Mouse (Mus musculus) kidney, embryonic 15.5 days (tissue): ENCODE results near the gene Arpc4. TPM values are rescaled to one million over a fixed set of nuclear protein-coding genes. Genes with fewer than 3 reads are reported as not detected.

ENCODE experiments used
- ATAC-seq: fragments of 200-750 bp; cut with Nextera tagmentation; replicated peaks from 2 replicates; pipeline ENCODE4 v1.8.0; 2017; ENCODE audit warnings: moderate TSS enrichment; ENCODE audit not compliant: low FRiP score
- H3K27ac ChIP-seq: fragments of 300-500 bp; sonication (generic); 2 replicates; pipeline ENCODE4 v1.5.1; 2015; ENCODE audit warnings: mild to moderate bottlenecking, inconsistent platforms
- H3K27me3 ChIP-seq: fragments of 300-500 bp; sonication (generic); 2 replicates; pipeline ENCODE4 v1.6.1; 2015; ENCODE audit warnings: inconsistent platforms
- H3K36me3 ChIP-seq: fragments of 300-500 bp; sonication (generic); 2 replicates; pipeline ENCODE4 v1.6.1; 2015; ENCODE audit warnings: inconsistent platforms
- H3K4me1 ChIP-seq: fragments of 300-500 bp; sonication (generic); 2 replicates; pipeline ENCODE4 v1.6.1; 2015; ENCODE audit warnings: inconsistent platforms
- H3K4me2 ChIP-seq: fragments of 300-500 bp; sonication (generic); 2 replicates; pipeline ENCODE4 v1.6.1; 2015; ENCODE audit warnings: moderate library complexity, mild to moderate bottlenecking, inconsistent platforms
- H3K4me3 ChIP-seq: fragments of 300-500 bp; sonication (generic); replicated peaks from 2 replicates; pipeline ENCODE4 v1.5.1; 2015; ENCODE audit warnings: mild to moderate bottlenecking, inconsistent platforms
- H3K9ac ChIP-seq: fragments of 300-500 bp; sonication (generic); 2 replicates; pipeline ENCODE4 v1.6.1; 2015; ENCODE audit warnings: mild to moderate bottlenecking, inconsistent platforms
- H3K9me3 ChIP-seq: fragments of 300-500 bp; sonication (generic); replicated peaks from 2 replicates; pipeline ENCODE4 v1.6.1; 2016; ENCODE audit warnings: inconsistent platforms
- WGBS: fragments of 180-500 bp; shearing (Covaris S2); methylation state at CpG from one replicate; pipeline ENCODE4 v1.1.7; 2015; ENCODE audit warnings: mixed read lengths; 5-methylcytosine and 5-hydroxymethylcytosine counted together
- polyA plus RNA-seq: library from polyadenylated mRNA; unstranded; fragments of >200 nt; fragmentation: Nextera tagmentation; extraction: Ambion mirVana; gene quantifications from 2 replicates; pipeline ENCODE4 v1.2.1, GENCODE M21; 2015

Arpc4 gene
- polyA plus RNA-seq, 1 experiment from 2014 or later = 403 TPM

DNA sequence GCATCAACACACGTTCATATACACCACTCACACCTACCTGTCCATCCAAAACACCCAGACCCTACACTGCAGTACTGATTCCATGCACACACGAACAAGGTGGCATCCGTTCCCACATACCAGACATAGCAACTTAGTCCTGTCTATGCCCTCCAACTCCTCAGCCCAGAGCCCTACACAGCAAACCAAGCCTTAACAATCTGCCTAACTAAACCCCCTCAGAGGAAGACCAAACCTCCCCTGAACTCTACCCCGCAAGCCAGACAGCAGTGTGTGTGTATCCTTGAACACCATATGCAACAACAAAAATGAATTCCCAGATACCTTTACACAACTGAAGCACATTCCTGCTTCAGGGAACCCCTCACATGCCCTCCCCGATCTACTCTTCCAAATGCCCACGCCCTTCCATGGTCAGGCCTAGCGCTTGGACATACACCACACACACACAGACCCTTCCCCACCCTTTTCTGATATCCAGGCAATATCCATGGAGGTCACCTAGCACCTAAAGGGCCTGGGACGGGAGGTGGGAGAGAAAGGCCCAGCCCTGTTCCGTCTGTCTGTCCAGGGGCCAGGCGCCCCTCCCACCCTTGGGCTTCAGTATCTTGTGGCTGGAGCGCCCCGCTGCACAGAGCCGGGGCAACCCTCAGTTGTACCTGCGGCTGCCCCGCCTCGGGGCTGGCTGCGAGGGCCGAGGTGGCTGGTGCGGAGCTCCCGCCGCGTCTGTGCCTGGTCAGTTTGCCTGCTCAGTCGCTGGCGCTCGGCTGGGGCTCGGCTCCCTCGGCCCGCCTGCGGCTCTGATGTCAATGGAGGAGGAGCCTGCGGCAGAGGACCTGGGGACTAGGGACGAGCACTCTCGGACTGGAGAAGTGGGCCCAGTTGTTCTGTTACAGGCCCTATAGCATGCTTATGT is 34.5 kb upstream of the Arpc4 start, which contains the start of gene Camk1:
TSS of gene Camk1 (minus strand) at position 808 of the 916 bp plus-strand sequence.
- Histone ChIP-seq H3K9me3 (no peaks in the 10 kb centered on the region), H3K4me2 (peak within 1 kb of the TSS; percentile 90), H3K27ac (peak within 1 kb of the TSS; percentile 80), H3K4me3 (peak within 1 kb of the TSS; percentile 77), H3K9ac (peak within 1 kb of the TSS; percentile 98), H3K4me1 (peaks cover 34% of the 10 kb centered on the region), H3K36me3 (peaks cover 29% of the 10 kb centered on the region), H3K27me3 (no peaks in the 10 kb centered on the region)
- 14% methylated on average over 32 of the region's 32 CpGs for WGBS
- ATAC-seq = peak; percentile 89

DNA sequence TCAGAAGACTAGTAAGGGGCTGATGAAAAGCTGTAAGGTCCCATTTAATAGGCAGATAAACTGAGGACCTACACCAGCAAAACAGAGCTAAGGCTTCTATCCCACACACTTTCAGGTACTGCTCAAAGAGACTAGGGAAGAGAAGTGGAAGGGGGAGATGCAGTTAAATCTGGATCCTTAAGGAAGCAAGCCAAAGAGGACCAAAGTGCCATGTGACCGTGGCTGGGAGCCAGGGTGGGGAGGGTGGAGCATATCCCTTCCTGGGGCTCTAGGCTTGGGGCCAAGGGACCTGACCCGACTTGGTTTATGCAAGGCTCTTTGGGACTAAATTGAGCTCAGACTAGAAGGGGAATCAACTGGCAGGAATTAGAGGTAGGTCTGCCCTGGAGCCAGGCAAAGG is 33.6 kb upstream of the Arpc4 start:
- no peak for ATAC-seq
- Histone ChIP-seq H3K4me3 (peak overlapping the region; percentile 77; the same call in 1 of the 2 replicates), H3K27me3 (no peaks in the 10 kb centered on the region), H3K27ac (peak overlapping the region; percentile 80), H3K9ac (peak overlapping the region; percentile 98; the same call in 1 of the 2 replicates), H3K4me2 (peak overlapping the region; percentile 90), H3K4me1 (peaks cover 34% of the 10 kb centered on the region), H3K9me3 (no peaks in the 10 kb centered on the region), H3K36me3 (peaks cover 20% of the 10 kb centered on the region)
- 36% methylated on average over 2 of the region's 2 CpGs for WGBS

DNA sequence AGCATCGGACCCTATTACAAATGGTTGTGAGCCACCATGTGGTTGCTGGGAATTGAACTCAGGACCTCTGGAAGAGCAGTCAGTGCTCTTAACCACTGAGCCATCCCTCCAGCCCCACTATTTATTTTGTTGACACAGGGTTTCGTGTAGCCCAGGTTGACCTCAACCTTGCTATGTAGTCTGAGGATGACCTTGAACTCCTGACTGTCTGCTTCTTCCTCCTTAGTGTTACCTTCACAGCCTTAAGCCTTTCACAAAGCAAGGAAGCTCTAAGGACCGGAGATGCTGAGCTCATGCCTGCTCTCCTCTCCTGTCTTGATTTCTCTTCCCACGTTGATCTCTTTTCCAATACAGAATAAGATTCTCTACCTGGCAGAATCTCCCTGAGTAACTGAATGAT is 31.0 kb upstream of the Arpc4 start:
- Histone ChIP-seq H3K4me1 (peaks cover 29% of the 10 kb centered on the region), H3K4me3 (no peak overlapping the region), H3K9me3 (no peaks in the 10 kb centered on the region), H3K36me3 (no peaks in the 10 kb centered on the region), H3K9ac (no peak overlapping the region), H3K27ac (no peak overlapping the region), H3K27me3 (no peaks in the 10 kb centered on the region), H3K4me2 (no peak overlapping the region)
- no peak for ATAC-seq
- 74% methylated on average over 4 of the region's 4 CpGs for WGBS

DNA sequence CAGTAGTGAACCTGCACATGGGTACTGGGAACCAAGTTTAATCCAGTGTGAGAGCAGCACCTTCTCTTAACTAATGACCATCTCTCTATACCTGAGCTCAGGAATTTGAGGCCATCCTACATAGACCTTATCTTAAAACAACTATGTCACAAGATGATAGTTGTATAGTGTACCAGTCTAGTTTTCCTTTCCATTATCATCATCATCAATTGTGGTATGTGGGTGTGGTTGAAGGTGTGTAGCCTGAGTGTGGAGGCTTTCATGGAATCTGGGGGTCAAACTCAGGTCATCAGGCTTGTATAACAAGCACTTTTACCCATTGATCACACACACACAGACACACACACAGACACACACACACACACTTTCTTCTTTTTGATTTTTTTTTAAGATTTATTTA is 27.4 kb upstream of the Arpc4 start:
- no peak for ATAC-seq
- Histone ChIP-seq H3K9ac (no peak overlapping the region), H3K4me2 (no peak overlapping the region), H3K4me1 (0 out of 2 replicates have a peak, but pooled peaks cover 2% of the 10 kb centered on the region), H3K9me3 (no peaks in the 10 kb centered on the region), H3K4me3 (no peak overlapping the region), H3K27me3 (no peaks in the 10 kb centered on the region), H3K27ac (no peak overlapping the region), H3K36me3 (no peaks in the 10 kb centered on the region)

DNA sequence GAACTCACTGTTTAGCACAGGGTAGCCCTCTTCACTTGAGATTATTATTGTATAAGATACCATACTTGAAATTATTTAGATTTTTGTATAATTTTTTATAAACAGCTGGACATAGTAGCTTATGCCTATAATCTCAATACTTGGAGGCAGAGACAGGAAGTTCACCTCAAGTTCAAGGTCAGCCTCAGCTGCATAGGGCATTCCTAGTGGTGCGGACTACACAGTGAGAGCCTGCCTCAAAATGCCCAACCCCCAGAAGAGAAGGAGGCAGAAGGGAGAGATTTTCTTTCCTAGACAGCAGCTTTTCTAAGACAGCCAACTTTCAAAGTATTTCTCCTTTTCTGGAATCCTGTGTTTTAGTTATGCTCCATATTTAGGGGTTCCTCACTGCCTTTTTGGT is 26.8 kb upstream of the Arpc4 start:
- Histone ChIP-seq H3K9me3 (no peaks in the 10 kb centered on the region), H3K36me3 (no peaks in the 10 kb centered on the region), H3K27ac (no peak overlapping the region), H3K4me3 (no peak overlapping the region), H3K9ac (no peak overlapping the region), H3K4me2 (no peak overlapping the region), H3K27me3 (no peaks in the 10 kb centered on the region), H3K4me1 (0 out of 2 replicates have a peak, but pooled peaks cover 2% of the 10 kb centered on the region)
- no peak for ATAC-seq
- WGBS = 81% methylated on average over 1 of the region's 1 CpGs

DNA sequence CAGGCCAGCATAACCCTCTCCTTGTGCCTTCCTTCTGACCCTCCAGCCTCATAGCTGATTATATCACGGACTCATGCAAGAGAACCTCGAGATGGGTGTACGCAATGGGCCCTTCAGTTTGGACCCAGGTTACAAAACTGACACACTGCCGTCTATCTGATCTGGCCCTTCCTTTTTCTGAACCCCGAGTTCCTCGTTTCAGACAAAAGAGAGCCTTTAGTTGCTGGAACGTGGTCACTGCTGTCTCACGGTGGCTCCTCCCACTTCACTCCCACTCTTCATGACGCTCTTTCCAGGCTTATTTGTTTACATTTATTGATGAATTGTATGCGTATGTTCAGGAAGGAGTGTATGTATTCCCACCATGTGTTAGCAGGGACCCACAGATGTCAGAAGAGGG is 26.3 kb upstream of the Arpc4 start:
- H3K4me1 ChIP-seq = 0 out of 2 replicates have a peak, but pooled peaks cover 2% of the 10 kb centered on the region
- WGBS = 62% methylated on average over 10 of the region's 10 CpGs
- no peak overlapping the region for H3K4me2 ChIP-seq
- no peak overlapping the region for H3K27ac ChIP-seq
- no peaks in the 10 kb centered on the region for H3K36me3 ChIP-seq
- H3K4me3 ChIP-seq = no peak overlapping the region
- no peaks in the 10 kb centered on the region for H3K9me3 ChIP-seq
- H3K9ac ChIP-seq = no peak overlapping the region
- no peak for ATAC-seq
- H3K27me3 ChIP-seq = no peaks in the 10 kb centered on the region

DNA sequence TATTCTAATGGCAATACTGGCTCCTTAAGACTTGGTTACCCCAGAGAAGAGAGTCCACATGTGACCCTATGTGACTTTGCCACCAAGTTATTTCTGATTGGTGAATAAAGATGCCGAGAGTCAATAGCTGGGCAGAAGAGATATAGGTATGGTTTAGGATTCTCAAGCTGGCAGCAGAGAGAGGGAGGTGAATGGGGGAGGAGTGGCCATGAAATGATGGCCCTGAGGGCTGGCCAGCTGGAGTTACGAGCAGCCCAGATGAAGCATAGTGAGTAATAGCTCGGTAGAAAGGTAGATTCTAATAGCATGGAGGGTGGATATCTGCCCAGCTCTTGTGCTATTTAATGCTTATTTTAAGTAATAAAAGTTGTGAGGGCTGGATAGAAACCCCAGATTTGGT is 25.1 kb upstream of the Arpc4 start:
- Histone ChIP-seq H3K4me1 (0 out of 2 replicates have a peak, but pooled peaks cover 2% of the 10 kb centered on the region), H3K4me2 (no peak overlapping the region), H3K36me3 (no peaks in the 10 kb centered on the region), H3K4me3 (no peak overlapping the region), H3K9ac (no peak overlapping the region), H3K27me3 (no peaks in the 10 kb centered on the region), H3K9me3 (no peaks in the 10 kb centered on the region), H3K27ac (no peak overlapping the region)
- WGBS = 50% methylated on average over 3 of the region's 3 CpGs
- no peak for ATAC-seq

DNA sequence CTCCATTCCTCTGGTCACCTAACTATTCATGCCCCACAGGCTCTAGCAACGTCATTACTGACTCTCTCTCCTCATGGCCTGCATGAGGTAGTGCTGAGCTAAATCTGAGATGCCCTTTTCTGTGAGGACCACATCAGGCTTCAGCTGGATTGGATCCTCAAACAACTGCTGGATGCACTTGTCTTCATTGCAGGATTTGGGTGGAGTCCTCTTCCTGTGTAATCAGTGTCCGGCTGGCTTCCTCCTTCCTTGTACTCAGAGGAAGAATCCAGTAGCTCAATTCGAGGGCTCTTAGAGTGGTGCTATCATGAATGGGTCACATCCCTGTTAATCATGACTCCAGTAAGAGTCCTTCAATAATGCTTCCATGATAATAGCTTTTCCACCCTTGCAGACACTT is 24.2 kb upstream of the Arpc4 start:
- no peak overlapping the region for H3K4me3 ChIP-seq
- H3K9ac ChIP-seq = no peak overlapping the region
- no peaks in the 10 kb centered on the region for H3K27me3 ChIP-seq
- H3K9me3 ChIP-seq = no peaks in the 10 kb centered on the region
- WGBS = 82% methylated on average over 3 of the region's 3 CpGs
- H3K36me3 ChIP-seq = no peaks in the 10 kb centered on the region
- H3K4me1 ChIP-seq = 0 out of 2 replicates have a peak, but pooled peaks cover 2% of the 10 kb centered on the region
- no peak for ATAC-seq
- H3K27ac ChIP-seq = no peak overlapping the region
- no peak overlapping the region for H3K4me2 ChIP-seq

DNA sequence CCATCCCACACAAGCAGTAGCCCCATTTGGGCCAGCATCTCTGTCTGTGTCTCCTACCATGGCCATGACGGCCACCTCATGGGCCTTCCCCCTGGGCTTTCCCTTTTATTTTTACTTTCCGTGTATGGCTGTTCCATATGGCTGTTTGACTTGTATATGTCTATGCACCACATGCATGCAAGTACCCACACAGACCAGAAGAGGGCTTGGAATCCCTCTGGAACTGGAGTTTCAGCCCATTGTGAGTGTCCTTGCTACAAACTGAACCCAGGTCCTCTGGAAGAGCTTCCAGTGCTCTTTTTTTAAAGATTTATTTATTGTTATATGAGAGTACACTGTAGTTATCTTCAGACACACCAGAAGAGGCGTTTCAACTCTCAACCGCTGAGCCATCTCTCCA is 16.4 kb upstream of the Arpc4 start:
- no peak overlapping the region for H3K4me2 ChIP-seq
- H3K27me3 ChIP-seq = no peaks in the 10 kb centered on the region
- H3K27ac ChIP-seq = no peak overlapping the region
- no peaks in the 10 kb centered on the region for H3K4me1 ChIP-seq
- H3K9ac ChIP-seq = no peak overlapping the region
- no peak for ATAC-seq
- no peaks in the 10 kb centered on the region for H3K9me3 ChIP-seq
- WGBS = 73% methylated on average over 4 of the region's 4 CpGs
- H3K36me3 ChIP-seq = 0 out of 2 replicates have a peak, but pooled peaks cover under 1% of the 10 kb centered on the region
- H3K4me3 ChIP-seq = no peak overlapping the region

DNA sequence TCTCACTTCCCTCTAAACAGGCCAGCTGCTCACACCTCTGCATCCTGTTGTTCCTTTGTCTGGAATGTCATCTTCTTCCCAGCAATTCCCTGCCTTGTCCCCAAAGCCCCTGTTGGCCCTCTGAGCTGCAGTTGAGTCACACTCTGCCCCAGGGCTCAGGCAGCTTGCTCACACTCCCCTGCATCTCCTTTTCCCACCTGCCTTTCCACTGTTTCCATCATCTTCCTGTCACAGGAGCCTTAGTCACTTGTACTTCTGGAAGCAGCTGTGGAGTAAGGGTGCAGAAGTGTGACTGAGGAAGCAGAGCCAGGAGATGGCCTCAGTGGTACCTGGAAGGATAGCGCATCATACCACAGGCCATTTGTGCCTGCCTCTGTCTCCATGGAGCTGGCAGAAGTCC is 15.7 kb upstream of the Arpc4 start:
- Histone ChIP-seq H3K4me2 (no peak overlapping the region), H3K36me3 (peaks cover 7% of the 10 kb centered on the region), H3K4me3 (no peak overlapping the region), H3K9ac (no peak overlapping the region), H3K27me3 (no peaks in the 10 kb centered on the region), H3K4me1 (no peaks in the 10 kb centered on the region), H3K9me3 (no peaks in the 10 kb centered on the region), H3K27ac (no peak overlapping the region)
- 73% methylated on average over 1 of the region's 1 CpGs for WGBS
- ATAC-seq = no peak

DNA sequence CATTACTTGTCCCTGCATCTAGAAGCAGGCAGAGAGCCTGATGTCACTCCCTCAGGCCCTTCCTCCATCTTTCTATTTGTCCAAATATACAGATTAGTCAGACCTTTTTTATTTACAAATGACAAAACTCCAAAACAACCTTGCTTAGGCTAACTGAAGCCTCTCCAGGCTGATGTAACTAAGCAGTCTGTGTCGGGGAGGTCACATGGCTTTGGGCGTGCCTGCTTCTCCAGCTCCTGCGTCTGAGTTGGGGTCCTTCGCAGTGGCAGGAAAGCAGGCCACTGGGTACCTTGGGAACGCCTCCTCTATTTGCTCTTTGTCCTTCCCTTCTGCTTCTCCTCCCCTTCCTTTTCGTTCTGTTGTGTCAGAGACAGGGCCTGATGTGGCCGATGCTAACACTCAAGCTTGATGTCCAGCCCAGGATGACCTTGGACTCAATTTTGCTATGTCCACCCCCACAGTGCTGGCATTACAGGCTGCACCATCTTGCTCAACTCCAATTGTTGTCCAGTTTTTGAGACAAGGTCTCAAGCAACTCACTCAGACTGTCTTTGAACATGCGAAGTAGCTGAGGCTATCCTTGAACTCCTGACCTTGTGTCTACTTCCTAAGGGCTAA is 13.3 kb upstream of the Arpc4 start:
- H3K4me3 ChIP-seq = no peak overlapping the region
- 75% methylated on average over 8 of the region's 8 CpGs for WGBS
- H3K27me3 ChIP-seq = no peaks in the 10 kb centered on the region
- H3K4me2 ChIP-seq = no peak overlapping the region
- ATAC-seq = no peak
- no peak overlapping the region for H3K27ac ChIP-seq
- H3K36me3 ChIP-seq = peaks cover 25% of the 10 kb centered on the region
- no peaks in the 10 kb centered on the region for H3K9me3 ChIP-seq
- H3K9ac ChIP-seq = no peak overlapping the region
- no peaks in the 10 kb centered on the region for H3K4me1 ChIP-seq

DNA sequence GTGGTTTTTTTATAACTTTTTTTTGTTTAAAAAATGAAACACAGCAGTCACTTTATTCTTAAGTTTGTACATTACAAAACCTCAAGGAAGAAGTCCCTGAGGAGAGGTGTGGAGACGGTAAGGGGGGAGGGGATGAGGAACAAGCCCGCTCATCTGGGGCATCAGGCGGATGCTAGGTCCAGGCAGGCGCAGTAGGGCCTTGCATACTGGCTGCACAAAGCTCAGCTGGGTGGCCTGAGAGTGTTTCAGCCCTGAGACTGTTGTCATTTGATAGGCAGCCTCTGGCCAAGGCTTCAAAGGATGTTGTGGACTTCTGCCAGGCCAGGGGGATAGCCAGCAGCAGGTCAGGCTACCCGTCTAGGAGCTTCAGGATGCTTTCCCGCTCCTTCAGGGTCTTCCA is 11.3 kb upstream of the Arpc4 start:
- no peak for ATAC-seq
- Histone ChIP-seq H3K36me3 (peaks cover 45% of the 10 kb centered on the region), H3K9me3 (no peaks in the 10 kb centered on the region), H3K4me2 (no peak overlapping the region), H3K27ac (no peak overlapping the region), H3K4me1 (no peaks in the 10 kb centered on the region), H3K27me3 (no peaks in the 10 kb centered on the region), H3K9ac (no peak overlapping the region), H3K4me3 (no peak overlapping the region)
- WGBS = 85% methylated on average over 6 of the region's 6 CpGs
